Mouse (Mus musculus): ENCODE results near the gene Mfap5.

- no peak for TF ChIP-seq POLR2A (IDR thresholded peaks at IDR 0.05; ENCODE audit: insufficient read depth, low read depth, low read length)
- TF ChIP-seq CTCF (IDR thresholded peaks at IDR 0.05): no peak
Measured at GRCm38 (mm10) chr6:122458946-122459693, 46.5 kb upstream of the Mfap5 start.

Measured in heart, adult 2 months (tissue).